Mouse (Mus musculus) lung, embryonic 14.5 days (tissue): ENCODE data around the gene Rap1gap2. TPM values are rescaled to one million over a fixed set of nuclear protein-coding genes. Genes with fewer than 3 reads are reported as not detected.

Experiments used
- ATAC-seq: fragments of 200-750 bp; cut with Nextera tagmentation; 2 replicates; pipeline ENCODE4 v1.8.0; 2017; ENCODE audit warnings: mild to moderate bottlenecking, moderate TSS enrichment, moderate library complexity; ENCODE audit not compliant: insufficient read depth
- DNase-seq: peaks from one replicate; pipeline ENCODE4 v3.0.0-alpha.2; 2015
- H3K27ac ChIP-seq: fragments of 300-500 bp; sonication (generic); 2 replicates; pipeline ENCODE4 v1.5.1; 2014; ENCODE audit warnings: low read depth, mild to moderate bottlenecking, moderate library complexity
- H3K27me3 ChIP-seq: fragments of 300-500 bp; sonication (generic); 2 replicates; pipeline ENCODE4 v1.6.1; 2014; ENCODE audit warnings: low read length, control low read depth; ENCODE audit not compliant: insufficient read depth
- H3K36me3 ChIP-seq: fragments of 300-500 bp; sonication (generic); 2 replicates; pipeline ENCODE4 v1.6.1; 2014; ENCODE audit warnings: control low read depth; ENCODE audit not compliant: insufficient read depth
- H3K4me1 ChIP-seq: fragments of 300-500 bp; sonication (generic); 2 replicates; pipeline ENCODE4 v1.6.1; 2014; ENCODE audit warnings: antibody characterized with exemption, control low read depth; ENCODE audit not compliant: insufficient read depth
- H3K4me2 ChIP-seq: fragments of 300-500 bp; sonication (generic); 2 replicates; pipeline ENCODE4 v1.6.1; 2014; ENCODE audit warnings: mild to moderate bottlenecking
- H3K4me3 ChIP-seq: fragments of 300-500 bp; sonication (generic); 2 replicates; pipeline ENCODE4 v1.5.1; 2014; ENCODE audit warnings: low read depth, low read length
- H3K9ac ChIP-seq: fragments of 300-500 bp; sonication (generic); 2 replicates; pipeline ENCODE4 v1.6.1; 2014
- H3K9me3 ChIP-seq: fragments of 300-500 bp; sonication (generic); 2 replicates; pipeline ENCODE4 v1.6.1; 2016; ENCODE audit warnings: low read depth, low read length, control low read depth
- CTCF ChIP-seq: IDR thresholded peaks from 2 replicates; pipeline ENCODE4 v1.5.1; 2016; ENCODE audit warnings: antibody characterized with exemption, low read depth
- WGBS: fragments of 180-500 bp; shearing (Covaris S2); extraction: QIAGEN DNeasy Blood & Tissue Kit; methylation state at CpG from one replicate; pipeline ENCODE4 v1.1.7; 2014; 5-methylcytosine and 5-hydroxymethylcytosine counted together
- polyA plus RNA-seq: library from polyadenylated mRNA; unstranded; fragments of >200 nt; fragmentation: Nextera tagmentation; extraction: Ambion mirVana; gene quantifications from 2 replicates; pipeline ENCODE4 v1.2.1, GENCODE M21; 2014

Rap1gap2 gene
- polyA plus RNA-seq, 1 experiment from 2014 or later = 2.6 TPM

GRCm38 (mm10) chr11:74597990-74598337 is 12.8 kb downstream of the Rap1gap2 start:
- no peaks in the 10 kb centered on the region for H3K4me1 ChIP-seq
- H3K36me3 ChIP-seq = no peaks in the 10 kb centered on the region
- H3K4me3 ChIP-seq = no peak overlapping the region
- DNase-seq (no peak), ATAC-seq (no peak)
- no peak overlapping the region for H3K4me2 ChIP-seq
- no peak overlapping the region for H3K9ac ChIP-seq
- TF ChIP-seq CTCF = no peak
- peaks cover 6% of the 10 kb centered on the region; the same call in 1 of the 2 replicates for H3K9me3 ChIP-seq
- H3K27ac ChIP-seq = no peak overlapping the region
- H3K27me3 ChIP-seq = no peaks in the 10 kb centered on the region; the same call in 1 of the 2 replicates

GRCm38 (mm10) chr11:74597283-74597989 is 13.3 kb downstream of the Rap1gap2 start:
- 54% methylated on average over 4 of the region's 4 CpGs for WGBS
- no peak overlapping the region for H3K4me3 ChIP-seq
- H3K4me2 ChIP-seq = no peak overlapping the region
- no peaks in the 10 kb centered on the region for H3K36me3 ChIP-seq
- no peaks in the 10 kb centered on the region; the same call in 1 of the 2 replicates for H3K27me3 ChIP-seq
- no peaks in the 10 kb centered on the region for H3K4me1 ChIP-seq
- no peak for TF ChIP-seq CTCF
- ATAC-seq (no peak), DNase-seq (no peak)
- H3K27ac ChIP-seq = no peak overlapping the region
- H3K9me3 ChIP-seq = peaks cover 6% of the 10 kb centered on the region; the same call in 1 of the 2 replicates
- H3K9ac ChIP-seq = no peak overlapping the region

GRCm38 (mm10) chr11:74592246-74592645 is 18.5 kb downstream of the Rap1gap2 start:
- Histone ChIP-seq H3K9me3 (no peaks in the 10 kb centered on the region), H3K27me3 (peaks cover 36% of the 10 kb centered on the region), H3K4me1 (no peaks in the 10 kb centered on the region), H3K9ac (no peak overlapping the region), H3K4me2 (no peak overlapping the region), H3K4me3 (no peak overlapping the region), H3K36me3 (no peaks in the 10 kb centered on the region), H3K27ac (no peak overlapping the region)
- 70% methylated on average over 3 of the region's 3 CpGs for WGBS
- ATAC-seq (no peak), DNase-seq (peak; percentile 79)
- no peak for TF ChIP-seq CTCF

- no peak overlapping the region for H3K4me3 ChIP-seq
- no peaks in the 10 kb centered on the region for H3K4me1 ChIP-seq
- WGBS = 30% methylated on average over 13 of the region's 13 CpGs
These were observed 20.0 kb downstream of the Rap1gap2 start for GRCm38 (mm10) chr11:74590691-74591090.

GRCm38 (mm10) chr11:74590239-74590596 is 20.5 kb downstream of the Rap1gap2 start:
- TF ChIP-seq CTCF = no peak
- H3K4me2 ChIP-seq = peak overlapping the region; percentile 63
- DNase-seq (no peak), ATAC-seq (no peak)
- H3K36me3 ChIP-seq = no peaks in the 10 kb centered on the region
- H3K9ac ChIP-seq = no peak overlapping the region
- H3K27ac ChIP-seq = no peak overlapping the region
- 1% methylated on average over 25 of the region's 25 CpGs for WGBS
- H3K9me3 ChIP-seq = no peaks in the 10 kb centered on the region
- peak overlapping the region; percentile 36 for H3K4me3 ChIP-seq
- H3K27me3 ChIP-seq = peaks cover 36% of the 10 kb centered on the region
- H3K4me1 ChIP-seq = no peaks in the 10 kb centered on the region

More at GRCm38 (mm10) chr11:74590691-74591090, 20.0 kb downstream of the Rap1gap2 start:
- no peaks in the 10 kb centered on the region for H3K36me3 ChIP-seq
- H3K27me3 ChIP-seq = peaks cover 36% of the 10 kb centered on the region
- TF ChIP-seq CTCF = no peak
- DNase-seq = no peak
- no peak overlapping the region for H3K9ac ChIP-seq
- no peak for ATAC-seq
- H3K9me3 ChIP-seq = no peaks in the 10 kb centered on the region
- no peak overlapping the region for H3K27ac ChIP-seq
- no peak overlapping the region for H3K4me2 ChIP-seq

GRCm38 (mm10) chr11:74589401-74590238 is 21.1 kb downstream of the Rap1gap2 start:
- DNase-seq (no peak), ATAC-seq (no peak)
- peaks cover 36% of the 10 kb centered on the region for H3K27me3 ChIP-seq
- H3K4me3 ChIP-seq = peak overlapping the region; percentile 36
- no peaks in the 10 kb centered on the region for H3K9me3 ChIP-seq
- H3K27ac ChIP-seq = no peak overlapping the region
- WGBS = 3% methylated on average over 66 of the region's 66 CpGs
- peak overlapping the region; percentile 63 for H3K4me2 ChIP-seq
- H3K9ac ChIP-seq = no peak overlapping the region
- H3K36me3 ChIP-seq = no peaks in the 10 kb centered on the region
- no peak for TF ChIP-seq CTCF
- H3K4me1 ChIP-seq = no peaks in the 10 kb centered on the region

- WGBS = 50% methylated on average over 5 of the region's 5 CpGs
- Histone ChIP-seq H3K36me3 (no peaks in the 10 kb centered on the region), H3K27me3 (peaks cover 34% of the 10 kb centered on the region), H3K4me2 (no peak overlapping the region), H3K9ac (no peak overlapping the region), H3K4me1 (no peaks in the 10 kb centered on the region), H3K4me3 (no peak overlapping the region), H3K9me3 (no peaks in the 10 kb centered on the region), H3K27ac (no peak overlapping the region)
- DNase-seq (no peak), ATAC-seq (no peak)
- TF ChIP-seq CTCF = no peak
These were observed 24.3 kb downstream of the Rap1gap2 start for GRCm38 (mm10) chr11:74586401-74586800.
